Mouse (Mus musculus): ENCODE results near the gene 4930469K13Rik. TPM values are rescaled to one million over a fixed set of nuclear protein-coding genes. Genes with fewer than 3 reads are reported as not detected.

The 4930469K13Rik gene
- polyA plus RNA-seq, 1 experiment from 2014 or later = not detected

GRCm38 (mm10) chr11:34025091-34025490, 73.3 kb downstream of the 4930469K13Rik start:
- no peaks in the 10 kb centered on the region for H3K27me3 ChIP-seq (replicated peaks)
- ATAC-seq = no peak
- WGBS = 63% methylated on average over 1 of the region's 1 CpGs
- no peaks in the 10 kb centered on the region for H3K9me3 ChIP-seq
- no peak overlapping the region for H3K4me3 ChIP-seq (replicated peaks)
- no peaks in the 10 kb centered on the region for H3K36me3 ChIP-seq
- H3K27ac ChIP-seq = no peak overlapping the region
- H3K4me2 ChIP-seq (replicated peaks) = no peak overlapping the region
- no peaks in the 10 kb centered on the region for H3K4me1 ChIP-seq (replicated peaks)
- H3K9ac ChIP-seq = no peak overlapping the region

- WGBS = 76% methylated on average over 6 of the region's 6 CpGs
- H3K36me3 ChIP-seq = no peaks in the 10 kb centered on the region
- H3K4me1 ChIP-seq (replicated peaks) = peaks cover 10% of the 10 kb centered on the region; the same call in 1 of the 2 replicates
- H3K4me3 ChIP-seq (replicated peaks) = no peak overlapping the region
- no peak overlapping the region for H3K4me2 ChIP-seq (replicated peaks)
- no peaks in the 10 kb centered on the region for H3K27me3 ChIP-seq (replicated peaks)
- ATAC-seq = no peak
- no peak overlapping the region for H3K9ac ChIP-seq
- H3K27ac ChIP-seq = no peak overlapping the region
- no peaks in the 10 kb centered on the region for H3K9me3 ChIP-seq
Measured at GRCm38 (mm10) chr11:34012007-34012652, 86.2 kb downstream of the 4930469K13Rik start.

- Histone ChIP-seq H3K4me3 (replicated peaks) (no peak overlapping the region), H3K27me3 (replicated peaks) (no peaks in the 10 kb centered on the region), H3K9me3 (no peaks in the 10 kb centered on the region), H3K36me3 (no peaks in the 10 kb centered on the region), H3K9ac (no peak overlapping the region), H3K4me2 (replicated peaks) (no peak overlapping the region), H3K27ac (peak overlapping the region; percentile 64; the same call in 1 of the 2 replicates), H3K4me1 (replicated peaks) (peaks cover 10% of the 10 kb centered on the region; the same call in 1 of the 2 replicates)
- WGBS = 37% methylated on average over 4 of the region's 4 CpGs
- ATAC-seq = peak; percentile 75
Measured at GRCm38 (mm10) chr11:34010859-34011172, 87.5 kb downstream of the 4930469K13Rik start.

- no peak overlapping the region for H3K9ac ChIP-seq
- ATAC-seq = no peak; the same call in 1 of the 2 replicates
- H3K27me3 ChIP-seq (replicated peaks) = no peaks in the 10 kb centered on the region
- H3K4me2 ChIP-seq (replicated peaks) = no peak overlapping the region
- no peak overlapping the region for H3K4me3 ChIP-seq (replicated peaks)
- no peaks in the 10 kb centered on the region for H3K36me3 ChIP-seq
- H3K9me3 ChIP-seq = no peaks in the 10 kb centered on the region
- 67% methylated on average over 7 of the region's 7 CpGs for WGBS
- H3K4me1 ChIP-seq (replicated peaks) = peaks cover 10% of the 10 kb centered on the region; the same call in 1 of the 2 replicates
- H3K27ac ChIP-seq = peak overlapping the region; percentile 64
Measured at GRCm38 (mm10) chr11:34010133-34010858, 88.1 kb downstream of the 4930469K13Rik start.

GRCm38 (mm10) chr11:34009316-34010087, 88.9 kb downstream of the 4930469K13Rik start:
- Histone ChIP-seq H3K4me2 (replicated peaks) (no peak overlapping the region), H3K4me3 (replicated peaks) (no peak overlapping the region), H3K27me3 (replicated peaks) (no peaks in the 10 kb centered on the region), H3K9me3 (no peaks in the 10 kb centered on the region), H3K4me1 (replicated peaks) (peaks cover 10% of the 10 kb centered on the region; the same call in 1 of the 2 replicates), H3K9ac (no peak overlapping the region), H3K27ac (0 out of 2 replicates have a peak overlapping the region, but pooled peaks have one; percentile 64), H3K36me3 (no peaks in the 10 kb centered on the region)
- WGBS = 78% methylated on average over 12 of the region's 12 CpGs
- ATAC-seq = no peak

GRCm38 (mm10) chr11:34008702-34009101, 89.7 kb downstream of the 4930469K13Rik start:
- Histone ChIP-seq H3K4me2 (replicated peaks) (no peak overlapping the region), H3K4me1 (replicated peaks) (peaks cover 10% of the 10 kb centered on the region; the same call in 1 of the 2 replicates), H3K9ac (no peak overlapping the region), H3K9me3 (no peaks in the 10 kb centered on the region), H3K27me3 (replicated peaks) (no peaks in the 10 kb centered on the region), H3K4me3 (replicated peaks) (no peak overlapping the region), H3K36me3 (no peaks in the 10 kb centered on the region), H3K27ac (no peak overlapping the region)
- WGBS = 36% methylated on average over 9 of the region's 9 CpGs
- ATAC-seq = no peak; the same call in none of the 2 replicates

- peak; percentile 38; the same call in 1 of the 2 replicates for ATAC-seq
- no peaks in the 10 kb centered on the region for H3K9me3 ChIP-seq
- H3K36me3 ChIP-seq = no peaks in the 10 kb centered on the region
- no peak overlapping the region for H3K27ac ChIP-seq
- H3K27me3 ChIP-seq (replicated peaks) = no peaks in the 10 kb centered on the region
- WGBS = 83% methylated on average over 11 of the region's 11 CpGs
- H3K4me1 ChIP-seq (replicated peaks) = peaks cover 10% of the 10 kb centered on the region; the same call in 1 of the 2 replicates
- no peak overlapping the region for H3K4me2 ChIP-seq (replicated peaks)
- H3K4me3 ChIP-seq (replicated peaks) = no peak overlapping the region
- no peak overlapping the region for H3K9ac ChIP-seq
Measured at GRCm38 (mm10) chr11:34008214-34008613, 90.1 kb downstream of the 4930469K13Rik start.

- Histone ChIP-seq H3K27ac (no peak overlapping the region), H3K9me3 (no peaks in the 10 kb centered on the region), H3K27me3 (replicated peaks) (no peaks in the 10 kb centered on the region), H3K4me2 (replicated peaks) (no peak overlapping the region), H3K4me3 (replicated peaks) (no peak overlapping the region), H3K4me1 (replicated peaks) (peaks cover 10% of the 10 kb centered on the region; the same call in 1 of the 2 replicates), H3K36me3 (no peaks in the 10 kb centered on the region), H3K9ac (no peak overlapping the region)
- no peak for ATAC-seq
- WGBS = 77% methylated on average over 2 of the region's 2 CpGs
Measured at GRCm38 (mm10) chr11:34007616-34008015, 90.7 kb downstream of the 4930469K13Rik start.

GRCm38 (mm10) chr11:34002593-34002965, 95.8 kb downstream of the 4930469K13Rik start:
- 77% methylated on average over 5 of the region's 5 CpGs for WGBS

GRCm38 (mm10) chr11:34001938-34002592, 96.3 kb downstream of the 4930469K13Rik start:
- no peak overlapping the region for H3K4me3 ChIP-seq (replicated peaks)
- no peak overlapping the region for H3K27ac ChIP-seq
- no peak overlapping the region for H3K4me2 ChIP-seq (replicated peaks)
- H3K9me3 ChIP-seq = no peaks in the 10 kb centered on the region
- H3K4me1 ChIP-seq (replicated peaks) = no peaks in the 10 kb centered on the region
- ATAC-seq = no peak
- H3K27me3 ChIP-seq (replicated peaks) = no peaks in the 10 kb centered on the region
- no peaks in the 10 kb centered on the region for H3K36me3 ChIP-seq
- no peak overlapping the region for H3K9ac ChIP-seq
- 5% methylated on average over 5 of the region's 5 CpGs for WGBS

More at GRCm38 (mm10) chr11:34002593-34002965, 95.8 kb downstream of the 4930469K13Rik start:
- H3K9ac ChIP-seq = no peak overlapping the region
- no peak for ATAC-seq
- no peak overlapping the region for H3K27ac ChIP-seq
- no peaks in the 10 kb centered on the region for H3K9me3 ChIP-seq
- no peaks in the 10 kb centered on the region for H3K27me3 ChIP-seq (replicated peaks)
- no peaks in the 10 kb centered on the region for H3K36me3 ChIP-seq
- H3K4me2 ChIP-seq (replicated peaks) = no peak overlapping the region
- H3K4me3 ChIP-seq (replicated peaks) = no peak overlapping the region
- H3K4me1 ChIP-seq (replicated peaks) = no peaks in the 10 kb centered on the region

- no peaks in the 10 kb centered on the region for H3K4me1 ChIP-seq (replicated peaks)
- H3K27ac ChIP-seq = no peak overlapping the region
- H3K9me3 ChIP-seq = no peaks in the 10 kb centered on the region
- H3K9ac ChIP-seq = no peak overlapping the region
- H3K4me3 ChIP-seq (replicated peaks) = no peak overlapping the region
- no peaks in the 10 kb centered on the region for H3K27me3 ChIP-seq (replicated peaks)
- H3K4me2 ChIP-seq (replicated peaks) = no peak overlapping the region
- no peaks in the 10 kb centered on the region for H3K36me3 ChIP-seq
- ATAC-seq = no peak
- 80% methylated on average over 3 of the region's 3 CpGs for WGBS
Measured at GRCm38 (mm10) chr11:34000416-34000815, 97.9 kb downstream of the 4930469K13Rik start.

- no peak overlapping the region for H3K4me3 ChIP-seq (replicated peaks)
- no peaks in the 10 kb centered on the region for H3K27me3 ChIP-seq (replicated peaks)
- no peaks in the 10 kb centered on the region for H3K9me3 ChIP-seq
- H3K4me1 ChIP-seq (replicated peaks) = 0 out of 2 replicates have a peak, but pooled peaks cover 2% of the 10 kb centered on the region
- no peak overlapping the region for H3K4me2 ChIP-seq (replicated peaks)
- ATAC-seq = no peak
- H3K27ac ChIP-seq = no peak overlapping the region
- H3K9ac ChIP-seq = no peak overlapping the region
- WGBS = 74% methylated on average over 10 of the region's 10 CpGs
- no peaks in the 10 kb centered on the region for H3K36me3 ChIP-seq
Measured at GRCm38 (mm10) chr11:33998244-33998643, 100.1 kb downstream of the 4930469K13Rik start.
